Mouse (Mus musculus) forebrain, embryonic 13.5 days (tissue): Measurements from ENCODE around the gene Fam161a. TPM values are rescaled to one million over a fixed set of nuclear protein-coding genes. Genes with fewer than 3 reads are reported as not detected.
"Not testable (repeated sequence)": the region's sequence is repeated elsewhere in the genome, so short reads cannot be mapped to it uniquely, and the experiment has no call there.

Source experiments
- ATAC-seq: fragments of 200-750 bp; cut with Nextera tagmentation; 2 replicates; pipeline ENCODE4 v1.8.0; 2017
- H3K27ac ChIP-seq: fragments of 300-500 bp; sonication (generic); 2 replicates; pipeline ENCODE4 v1.5.1; 2015; ENCODE audit warnings: inconsistent platforms, mild to moderate bottlenecking, moderate library complexity
- H3K27me3 ChIP-seq: fragments of 300-500 bp; sonication (generic); 2 replicates; pipeline ENCODE4 v1.6.1; 2015; ENCODE audit warnings: mild to moderate bottlenecking, inconsistent platforms
- H3K36me3 ChIP-seq: fragments of 300-500 bp; sonication (generic); 2 replicates; pipeline ENCODE4 v1.6.1; 2015; ENCODE audit warnings: mild to moderate bottlenecking, inconsistent platforms; ENCODE audit not compliant: poor library complexity, severe bottlenecking
- H3K4me1 ChIP-seq: fragments of 300-500 bp; sonication (generic); 2 replicates; pipeline ENCODE4 v1.6.1; 2015; ENCODE audit warnings: inconsistent platforms
- H3K4me2 ChIP-seq: fragments of 300-500 bp; sonication (generic); 2 replicates; pipeline ENCODE4 v1.6.1; 2015; ENCODE audit warnings: inconsistent platforms, mild to moderate bottlenecking, moderate library complexity
- H3K4me3 ChIP-seq: fragments of 300-500 bp; sonication (generic); 2 replicates; pipeline ENCODE4 v1.5.1; 2015; ENCODE audit warnings: mild to moderate bottlenecking, inconsistent platforms
- H3K9ac ChIP-seq: fragments of 300-500 bp; sonication (generic); 2 replicates; pipeline ENCODE4 v1.6.1; 2015; ENCODE audit warnings: mild to moderate bottlenecking, inconsistent platforms
- H3K9me3 ChIP-seq: fragments of 300-500 bp; sonication (generic); replicated peaks from 2 replicates; pipeline ENCODE4 v1.6.1; 2016; ENCODE audit warnings: inconsistent platforms
- WGBS: fragments of 180-500 bp; shearing (Covaris S2); methylation state at CpG from one replicate; pipeline ENCODE4 v1.1.7; 2015; 5-methylcytosine and 5-hydroxymethylcytosine counted together
- polyA plus RNA-seq: library from polyadenylated mRNA; unstranded; fragments of >200 nt; fragmentation: Nextera tagmentation; extraction: Ambion mirVana; gene quantifications from 2 replicates; pipeline ENCODE4 v1.2.1, GENCODE M21; 2015

The Fam161a gene
- polyA plus RNA-seq, 1 experiment from 2014 or later = 3.0 TPM

- Histone ChIP-seq H3K27ac (no peak overlapping the region), H3K36me3 (no peaks in the 10 kb centered on the region), H3K9me3 (no peaks in the 10 kb centered on the region), H3K27me3 (no peaks in the 10 kb centered on the region), H3K4me2 (no peak overlapping the region), H3K9ac (no peak overlapping the region), H3K4me3 (no peak overlapping the region), H3K4me1 (no peaks in the 10 kb centered on the region)
- WGBS = 95% methylated on average over 2 of the region's 2 CpGs
- ATAC-seq = no peak
Measured at GRCm38 (mm10) chr11:23023155-23023554, 15.8 kb downstream of the Fam161a start.

- H3K36me3 ChIP-seq = no peaks in the 10 kb centered on the region
- H3K27ac ChIP-seq = no peak overlapping the region
- 53% methylated on average over 3 of the region's 3 CpGs for WGBS
- H3K9ac ChIP-seq = no peak overlapping the region
- no peak overlapping the region for H3K4me3 ChIP-seq
- H3K27me3 ChIP-seq = no peaks in the 10 kb centered on the region
- no peak for ATAC-seq
- H3K4me1 ChIP-seq = no peaks in the 10 kb centered on the region
- H3K9me3 ChIP-seq = no peaks in the 10 kb centered on the region
- no peak overlapping the region for H3K4me2 ChIP-seq
Measured at GRCm38 (mm10) chr11:23024169-23024568, 16.8 kb downstream of the Fam161a start.

GRCm38 (mm10) chr11:23028957-23029356, 21.6 kb downstream of the Fam161a start:
- Histone ChIP-seq H3K27ac (no peak overlapping the region), H3K9me3 (no peaks in the 10 kb centered on the region), H3K4me3 (no peak overlapping the region), H3K4me2 (no peak overlapping the region), H3K36me3 (no peaks in the 10 kb centered on the region), H3K4me1 (no peaks in the 10 kb centered on the region), H3K27me3 (no peaks in the 10 kb centered on the region), H3K9ac (no peak overlapping the region)
- 70% methylated on average over 3 of the region's 3 CpGs for WGBS
- no peak for ATAC-seq

GRCm38 (mm10) chr11:23029399-23029798, 22.1 kb downstream of the Fam161a start:
- Histone ChIP-seq H3K27me3 (no peaks in the 10 kb centered on the region), H3K9me3 (no peaks in the 10 kb centered on the region), H3K4me1 (no peaks in the 10 kb centered on the region), H3K9ac (no peak overlapping the region), H3K4me3 (no peak overlapping the region), H3K4me2 (no peak overlapping the region), H3K27ac (no peak overlapping the region), H3K36me3 (no peaks in the 10 kb centered on the region)
- ATAC-seq = no peak
- WGBS = 79% methylated on average over 6 of the region's 6 CpGs

- Histone ChIP-seq H3K36me3 (no peaks in the 10 kb centered on the region), H3K9me3 (no peaks in the 10 kb centered on the region), H3K27me3 (no peaks in the 10 kb centered on the region), H3K4me2 (no peak overlapping the region), H3K4me3 (no peak overlapping the region), H3K9ac (no peak overlapping the region), H3K4me1 (0 out of 2 replicates have a peak, but pooled peaks cover 8% of the 10 kb centered on the region), H3K27ac (no peak overlapping the region)
- no peak for ATAC-seq
- 68% methylated on average over 5 of the region's 5 CpGs for WGBS
Measured at GRCm38 (mm10) chr11:23047252-23047651, 39.9 kb downstream of the Fam161a start.

- H3K9ac ChIP-seq = no peak overlapping the region; the same call in 1 of the 2 replicates
- no peaks in the 10 kb centered on the region for H3K9me3 ChIP-seq
- no peak overlapping the region for H3K27ac ChIP-seq
- no peak overlapping the region for H3K4me3 ChIP-seq
- no peaks in the 10 kb centered on the region for H3K36me3 ChIP-seq
- 50% methylated on average over 20 of the region's 20 CpGs for WGBS
- H3K4me1 ChIP-seq = 0 out of 2 replicates have a peak, but pooled peaks cover 8% of the 10 kb centered on the region
- no peaks in the 10 kb centered on the region for H3K27me3 ChIP-seq
- H3K4me2 ChIP-seq = peak overlapping the region; percentile 34
- ATAC-seq = no peak
Measured at GRCm38 (mm10) chr11:23047663-23048582, 40.6 kb downstream of the Fam161a start.

- Histone ChIP-seq H3K4me2 (no peak overlapping the region), H3K27ac (no peak overlapping the region), H3K36me3 (no peaks in the 10 kb centered on the region), H3K4me3 (no peak overlapping the region), H3K9me3 (no peaks in the 10 kb centered on the region), H3K4me1 (0 out of 2 replicates have a peak, but pooled peaks cover 8% of the 10 kb centered on the region), H3K27me3 (no peaks in the 10 kb centered on the region), H3K9ac (no peak overlapping the region)
- ATAC-seq = no peak
Measured at GRCm38 (mm10) chr11:23049642-23050041, 42.3 kb downstream of the Fam161a start.

GRCm38 (mm10) chr11:23052353-23052752, 45.0 kb downstream of the Fam161a start:
- 76% methylated on average over 4 of the region's 4 CpGs for WGBS
- Histone ChIP-seq H3K9me3 (no peaks in the 10 kb centered on the region), H3K27me3 (no peaks in the 10 kb centered on the region), H3K9ac (no peak overlapping the region), H3K4me1 (0 out of 2 replicates have a peak, but pooled peaks cover 8% of the 10 kb centered on the region), H3K27ac (no peak overlapping the region), H3K4me2 (no peak overlapping the region), H3K36me3 (no peaks in the 10 kb centered on the region), H3K4me3 (no peak overlapping the region)
- ATAC-seq = no peak

GRCm38 (mm10) chr11:23063153-23063552, 55.8 kb downstream of the Fam161a start:
- no peak overlapping the region for H3K4me3 ChIP-seq
- no peaks in the 10 kb centered on the region for H3K36me3 ChIP-seq
- no peaks in the 10 kb centered on the region for H3K9me3 ChIP-seq
- no peak for ATAC-seq
- WGBS = 84% methylated on average over 6 of the region's 6 CpGs
- H3K27ac ChIP-seq = no peak overlapping the region
- no peak overlapping the region for H3K4me2 ChIP-seq
- H3K9ac ChIP-seq = no peak overlapping the region
- peaks cover 5% of the 10 kb centered on the region; the same call in 1 of the 2 replicates for H3K4me1 ChIP-seq
- no peaks in the 10 kb centered on the region for H3K27me3 ChIP-seq

- peaks cover 7% of the 10 kb centered on the region; the same call in 1 of the 2 replicates for H3K4me1 ChIP-seq
- no peak overlapping the region for H3K4me2 ChIP-seq
- no peaks in the 10 kb centered on the region for H3K9me3 ChIP-seq
- no peak overlapping the region for H3K4me3 ChIP-seq
- H3K27ac ChIP-seq = no peak overlapping the region
- WGBS = 61% methylated on average over 3 of the region's 3 CpGs
- H3K36me3 ChIP-seq = no peaks in the 10 kb centered on the region
- H3K27me3 ChIP-seq = no peaks in the 10 kb centered on the region
- no peak overlapping the region for H3K9ac ChIP-seq
- no peak for ATAC-seq
Measured at GRCm38 (mm10) chr11:23063857-23064256, 56.5 kb downstream of the Fam161a start.

- H3K9me3 ChIP-seq, H3K9ac ChIP-seq, H3K36me3 ChIP-seq, H3K27me3 ChIP-seq, H3K4me3 ChIP-seq, H3K27ac ChIP-seq, H3K4me1 ChIP-seq, H3K4me2 ChIP-seq, ATAC-seq: not testable (repeated sequence)
- WGBS = 34% methylated on average over 3 of the region's 3 CpGs
Measured at GRCm38 (mm10) chr11:23064276-23064675, 56.9 kb downstream of the Fam161a start.

- no peak overlapping the region for H3K4me3 ChIP-seq
- H3K36me3 ChIP-seq = no peaks in the 10 kb centered on the region
- WGBS = 93% methylated on average over 2 of the region's 2 CpGs
- ATAC-seq = no peak
- no peak overlapping the region for H3K27ac ChIP-seq
- no peaks in the 10 kb centered on the region for H3K9me3 ChIP-seq
- no peak overlapping the region for H3K4me2 ChIP-seq
- no peaks in the 10 kb centered on the region for H3K27me3 ChIP-seq
- H3K9ac ChIP-seq = no peak overlapping the region
- H3K4me1 ChIP-seq = peaks cover 7% of the 10 kb centered on the region; the same call in 1 of the 2 replicates
Measured at GRCm38 (mm10) chr11:23065167-23065668, 57.9 kb downstream of the Fam161a start.
